Mouse (Mus musculus) olfactory bulb, adult 2 months (tissue): Measurements from ENCODE around the gene Pip5k1b. TPM values are rescaled to one million over a fixed set of nuclear protein-coding genes. Genes with fewer than 3 reads are reported as not detected.

Source experiments
- H3K27ac ChIP-seq: fragments of 200-500 bp; 2 replicates; pipeline ENCODE4 v1.5.1; 2012; ENCODE audit warnings: low read depth, low read length; ENCODE audit not compliant: insufficient read depth
- H3K4me1 ChIP-seq: fragments of 200-500 bp; 2 replicates; pipeline ENCODE4 v1.6.1; 2012; ENCODE audit warnings: low read length; ENCODE audit not compliant: control insufficient read depth, insufficient read depth
- H3K4me3 ChIP-seq: fragments of 200-500 bp; 2 replicates; pipeline ENCODE4 v1.5.1; 2012; ENCODE audit warnings: mild to moderate bottlenecking, low read depth, low read length, moderate library complexity; ENCODE audit not compliant: insufficient read depth
- CTCF ChIP-seq: fragments of 200-500 bp; IDR thresholded peaks from 2 replicates; pipeline ENCODE4 v1.5.1; 2012; ENCODE audit warnings: low read depth, mild to moderate bottlenecking, low read length, moderate library complexity; ENCODE audit not compliant: insufficient read depth
- POLR2A ChIP-seq: fragments of 200-500 bp; IDR thresholded peaks from 2 replicates; pipeline ENCODE4 v1.6.1; 2012; ENCODE audit warnings: mild to moderate bottlenecking, low read depth, low read length, moderate library complexity; ENCODE audit not compliant: insufficient read depth
- WGBS: fragments of 180-500 bp; shearing (Covaris S2); methylation state at CpG from one replicate; pipeline ENCODE4 v1.1.7; 2018; 5-methylcytosine and 5-hydroxymethylcytosine counted together
- polyA plus RNA-seq: library from polyadenylated mRNA; stranded (reverse); fragments of >200 nt; gene quantifications from 2 replicates; pipeline ENCODE4 v1.2.4, GENCODE M21; 2012; ENCODE audit warnings: low replicate concordance; ENCODE audit not compliant: missing spikeins, insufficient read depth, insufficient read length

Gene Pip5k1b
- polyA plus RNA-seq, 1 experiment = not detected

DNA sequence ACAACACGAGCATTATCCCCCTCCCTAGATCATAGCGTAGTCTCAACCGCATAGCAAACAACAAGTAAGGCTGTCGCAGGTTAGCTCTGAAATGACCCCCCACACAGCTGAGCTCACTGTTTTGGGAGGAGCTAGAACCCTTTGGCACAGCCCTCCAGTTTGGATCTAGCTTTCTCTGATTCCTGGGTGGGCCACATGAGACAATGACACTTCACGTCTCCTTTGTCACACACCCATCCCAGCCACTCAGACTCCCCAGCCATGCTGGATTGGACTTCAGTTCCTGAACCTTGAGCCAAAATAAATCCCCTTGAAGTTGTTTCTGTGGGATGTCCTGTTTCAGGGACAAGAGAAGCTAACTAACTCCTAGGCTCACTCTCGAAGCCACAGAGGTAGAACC lies 17.5 kb downstream of the Pip5k1b start:
- H3K4me3 ChIP-seq = no peak overlapping the region
- H3K4me1 ChIP-seq = no peaks in the 10 kb centered on the region
- 88% methylated on average over 6 of the region's 6 CpGs for WGBS
- TF ChIP-seq POLR2A = no peak
- no peak for TF ChIP-seq CTCF
- no peak overlapping the region for H3K27ac ChIP-seq

GRCm38 (mm10) chr19:24537691-24538090 lies 18.0 kb downstream of the Pip5k1b start:
- TF ChIP-seq CTCF (no peak), POLR2A (no peak)
- H3K4me1 ChIP-seq = no peaks in the 10 kb centered on the region
- no peak overlapping the region for H3K4me3 ChIP-seq
- no peak overlapping the region for H3K27ac ChIP-seq
- 79% methylated on average over 4 of the region's 4 CpGs for WGBS

GRCm38 (mm10) chr19:24536920-24537319 lies 18.8 kb downstream of the Pip5k1b start:
- 73% methylated on average over 5 of the region's 5 CpGs for WGBS
- H3K4me3 ChIP-seq = no peak overlapping the region
- no peak overlapping the region for H3K27ac ChIP-seq
- no peaks in the 10 kb centered on the region for H3K4me1 ChIP-seq
- TF ChIP-seq CTCF (no peak), POLR2A (no peak)

DNA sequence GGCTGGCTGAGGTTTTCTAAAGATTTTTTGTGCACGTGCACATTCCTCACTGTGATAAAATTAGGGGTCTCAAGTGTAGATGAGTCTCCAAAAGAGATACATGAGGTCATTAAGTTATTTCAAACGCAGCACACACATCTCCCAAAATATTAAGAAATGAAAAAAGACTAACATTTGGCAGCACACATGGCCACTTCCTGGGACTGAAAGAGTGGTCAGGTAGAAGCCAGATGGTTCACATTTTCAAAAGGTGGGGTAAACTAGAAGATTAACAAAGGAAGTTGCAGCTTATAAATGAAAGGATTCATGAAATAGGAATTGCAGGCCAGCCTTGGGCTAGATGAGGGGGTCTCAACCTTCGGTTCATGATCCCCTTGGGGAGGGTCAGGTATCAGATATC lies 19.4 kb downstream of the Pip5k1b start:
- Histone ChIP-seq H3K4me3 (no peak overlapping the region), H3K27ac (no peak overlapping the region), H3K4me1 (no peaks in the 10 kb centered on the region)
- WGBS = 82% methylated on average over 3 of the region's 3 CpGs
- TF ChIP-seq CTCF (no peak), POLR2A (no peak)

DNA sequence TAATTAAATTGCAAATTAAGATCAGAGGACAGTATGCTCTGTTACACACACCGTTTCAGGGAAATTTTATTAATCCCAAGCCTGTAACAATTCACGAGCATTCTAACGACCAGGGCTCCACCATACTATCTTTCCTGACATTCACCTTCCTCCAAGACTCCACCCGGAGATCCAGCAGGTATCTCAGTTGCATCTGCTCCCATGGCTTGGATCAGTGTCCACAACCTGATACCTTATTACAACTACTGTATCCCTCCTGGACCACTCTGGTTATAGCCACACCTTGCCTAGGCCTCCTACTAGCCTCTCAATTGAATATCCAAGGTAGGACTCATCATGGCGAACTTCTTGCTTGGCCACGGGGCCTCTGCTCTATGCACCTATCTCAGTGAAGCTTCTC lies 20.5 kb downstream of the Pip5k1b start:
- TF ChIP-seq CTCF (no peak), POLR2A (no peak)
- no peaks in the 10 kb centered on the region for H3K4me1 ChIP-seq
- H3K4me3 ChIP-seq = no peak overlapping the region
- WGBS = 77% methylated on average over 6 of the region's 6 CpGs
- no peak overlapping the region for H3K27ac ChIP-seq

GRCm38 (mm10) chr19:24534733-24535132 lies 20.9 kb downstream of the Pip5k1b start:
- TF ChIP-seq POLR2A (no peak), CTCF (no peak)
- no peak overlapping the region for H3K27ac ChIP-seq
- H3K4me3 ChIP-seq = no peak overlapping the region
- H3K4me1 ChIP-seq = no peaks in the 10 kb centered on the region
- WGBS = 79% methylated on average over 7 of the region's 7 CpGs

- 93% methylated on average over 4 of the region's 4 CpGs for WGBS
- Histone ChIP-seq H3K27ac (no peak overlapping the region), H3K4me3 (no peak overlapping the region), H3K4me1 (no peaks in the 10 kb centered on the region)
- TF ChIP-seq CTCF (no peak), POLR2A (no peak)
Observed at GRCm38 (mm10) chr19:24528910-24529561, 26.6 kb downstream of the Pip5k1b start.

- WGBS = 93% methylated on average over 4 of the region's 4 CpGs
Observed at GRCm38 (mm10) chr19:24528129-24528730, 27.4 kb downstream of the Pip5k1b start.

DNA sequence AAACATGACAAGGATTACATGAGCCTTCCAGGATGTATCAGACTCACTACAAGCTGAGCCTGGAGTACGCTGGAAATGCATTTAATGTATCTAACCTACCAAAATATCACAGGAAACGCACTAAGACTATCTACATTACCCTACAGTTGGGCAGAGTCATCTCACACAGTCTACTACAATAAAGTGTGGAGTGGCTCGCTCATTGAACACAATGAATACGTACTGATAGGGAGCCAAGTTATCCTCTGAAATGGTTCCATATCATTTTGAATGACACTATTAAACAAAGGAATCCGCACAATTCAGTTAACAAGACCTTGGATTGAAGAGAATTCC lies 28.1 kb downstream of the Pip5k1b start:
- no peak overlapping the region for H3K27ac ChIP-seq
- H3K4me1 ChIP-seq = no peaks in the 10 kb centered on the region
- H3K4me3 ChIP-seq = no peak overlapping the region
- WGBS = 91% methylated on average over 5 of the region's 5 CpGs
- TF ChIP-seq POLR2A (no peak), CTCF (no peak)

More at GRCm38 (mm10) chr19:24528129-24528730, 27.4 kb downstream of the Pip5k1b start:
- H3K4me1 ChIP-seq = no peaks in the 10 kb centered on the region
- TF ChIP-seq CTCF (no peak), POLR2A (no peak)
- H3K27ac ChIP-seq = no peak overlapping the region
- no peak overlapping the region for H3K4me3 ChIP-seq
